Mouse (Mus musculus) heart, postnatal 25 days (tissue): ENCODE data around the gene Gnb2. TPM values are rescaled to one million over a fixed set of nuclear protein-coding genes. Genes with fewer than 3 reads are reported as not detected.

Experiments used
- DNase-seq: peaks from one replicate; pipeline ENCODE4 v3.0.0; 2022; ENCODE audit warnings: low spot score
- intact Hi-C: fragments of 180-260 bp; cut with DNase I; formaldehyde crosslinking; loops from one replicate; pipeline ENCODE4 v1.15.1; 2025
- total RNA-seq, 2 experiments: library from RNA; stranded (reverse); gene quantifications; 2 replicates each; pipeline ENCODE4 v1.2.3; 2021

The Gnb2 gene
- total RNA-seq, 2 experiments from 2014 or later, result 245 to 246 TPM

DNA sequence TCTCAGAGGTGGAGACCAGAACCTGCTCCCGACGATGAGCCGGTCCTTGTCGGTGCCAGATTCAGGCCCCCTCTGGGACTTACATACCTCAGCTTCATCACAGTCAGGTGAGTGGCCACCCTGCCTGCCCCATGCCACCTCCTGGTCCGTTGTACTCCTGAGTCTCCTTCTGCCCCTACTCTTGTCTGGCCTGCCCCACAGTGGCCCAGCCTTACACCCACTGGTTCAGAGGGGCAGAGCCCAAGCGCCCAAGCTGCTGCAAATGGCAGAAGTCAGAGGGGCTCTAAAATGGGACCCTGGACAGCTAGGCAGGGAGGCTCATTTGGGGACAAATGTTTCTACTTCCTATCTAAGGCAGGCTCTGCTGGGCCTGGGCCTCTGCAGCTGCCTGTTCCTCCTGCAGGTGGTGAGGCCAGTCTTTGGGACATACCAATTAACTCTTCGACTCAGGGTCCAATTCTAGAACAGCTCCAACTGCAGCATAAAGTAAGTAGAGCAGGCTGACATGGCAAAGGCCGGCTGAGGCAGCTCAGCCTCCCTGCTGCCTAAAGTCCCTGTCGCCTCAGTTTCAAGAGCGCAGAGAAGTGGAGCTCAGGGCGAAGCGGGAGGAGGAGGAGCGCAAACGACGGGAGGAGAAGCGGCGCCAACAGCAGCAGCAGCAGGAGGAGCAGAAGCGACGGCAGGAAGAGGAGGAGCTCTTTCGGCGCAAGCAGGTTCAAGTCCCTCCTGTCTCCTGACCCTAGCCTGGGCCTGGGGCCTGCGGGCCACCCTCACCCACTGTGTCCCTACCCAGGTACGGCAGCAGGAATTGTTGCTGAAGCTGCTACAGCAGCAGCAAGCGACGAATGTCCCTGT is 9.7 kb downstream of the Gnb2 start:
- DNase-seq, result no peak
- intact Hi-C loops, result no loop called here

DNA sequence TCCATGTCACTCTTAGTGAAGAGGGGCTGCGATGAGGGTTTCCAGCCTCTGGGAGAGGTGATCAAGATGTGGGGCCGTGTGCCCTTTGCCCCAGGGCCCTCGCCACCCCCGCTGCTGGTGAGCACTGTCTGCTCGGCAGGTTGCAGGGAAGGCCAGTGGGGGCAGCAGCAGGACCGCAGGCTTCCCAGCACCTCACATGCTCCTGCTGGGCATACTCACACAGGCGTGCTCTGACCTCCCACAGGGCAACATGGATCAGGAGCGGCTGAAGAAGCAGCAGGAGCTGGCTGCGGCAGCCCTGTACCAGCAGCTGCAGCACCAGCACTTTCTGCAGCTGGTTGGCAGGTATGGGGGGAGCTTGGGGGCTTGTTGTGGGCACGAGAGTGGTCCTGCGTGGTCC is 10.6 kb downstream of the Gnb2 start:
- DNase-seq, result no peak
- intact Hi-C loops, result no loop called here

DNA sequence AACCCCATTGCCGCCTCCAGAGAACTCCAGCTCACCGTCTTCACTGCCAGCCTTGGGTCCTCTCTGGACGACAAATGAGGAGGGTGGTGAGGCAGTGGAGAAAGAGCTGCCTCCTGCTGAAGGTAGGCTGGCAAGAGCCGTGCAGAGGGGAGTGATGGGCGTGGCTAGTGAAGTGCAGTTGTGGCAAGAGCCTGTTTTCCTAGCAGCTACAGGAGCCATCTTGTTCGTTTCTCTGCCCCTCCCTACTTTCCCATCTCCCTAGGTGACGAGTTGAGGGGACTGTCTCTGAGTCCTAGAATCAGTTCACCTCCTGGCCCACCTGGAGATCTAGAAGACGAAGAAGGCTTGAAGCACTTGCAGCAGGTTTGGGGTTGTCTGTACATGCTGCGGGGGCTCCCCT is 11.4 kb downstream of the Gnb2 start:
- intact Hi-C loops, result no loop called here
- DNase-seq, result no peak

DNA sequence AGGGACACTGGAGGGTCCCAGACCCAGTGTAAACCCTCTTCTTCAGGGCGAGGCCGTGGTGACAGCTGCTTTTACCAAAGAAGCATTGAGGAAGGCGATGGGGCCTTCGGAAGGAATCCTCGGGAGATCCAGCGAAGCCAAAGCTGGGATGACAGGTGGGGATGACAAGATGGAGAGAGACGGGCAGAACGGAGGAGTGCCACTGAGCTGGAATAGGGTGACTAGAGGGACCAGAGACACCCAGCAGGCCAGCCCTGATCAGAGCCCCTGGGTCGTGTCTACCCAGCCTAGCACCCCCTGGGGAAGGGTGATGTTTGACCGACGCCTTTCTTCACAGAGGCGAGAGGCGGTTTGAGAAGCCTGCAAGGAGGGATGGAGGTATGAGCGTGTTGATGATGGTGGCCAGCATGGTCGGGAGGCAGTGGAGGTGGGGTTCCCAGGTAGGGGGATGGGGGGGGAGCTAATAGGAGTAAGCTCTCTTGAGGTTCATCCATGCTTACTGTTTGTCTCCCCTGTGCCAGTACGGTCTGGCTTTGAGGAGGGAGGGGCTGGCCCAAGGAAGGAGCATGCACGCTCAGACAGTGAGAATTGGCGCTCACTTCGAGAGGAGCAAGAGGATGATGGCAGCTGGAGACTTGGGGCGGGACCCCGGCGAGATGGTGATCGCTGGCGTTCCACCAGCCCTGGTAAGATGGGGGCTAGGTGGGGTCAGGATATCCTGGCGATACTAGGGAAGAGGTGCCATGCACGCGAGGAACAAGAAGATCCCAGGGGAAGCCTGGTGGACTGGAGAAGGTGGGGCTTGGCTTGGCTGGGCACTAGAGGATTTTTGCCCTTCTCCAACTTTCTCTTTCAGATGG is 13.4 kb downstream of the Gnb2 start:
- intact Hi-C loops, result loop anchor here (5.0 kb wide), 1 partner anchor 237 kb away; no protein-coding TSS in a partner anchor
- DNase-seq, result no peak

DNA sequence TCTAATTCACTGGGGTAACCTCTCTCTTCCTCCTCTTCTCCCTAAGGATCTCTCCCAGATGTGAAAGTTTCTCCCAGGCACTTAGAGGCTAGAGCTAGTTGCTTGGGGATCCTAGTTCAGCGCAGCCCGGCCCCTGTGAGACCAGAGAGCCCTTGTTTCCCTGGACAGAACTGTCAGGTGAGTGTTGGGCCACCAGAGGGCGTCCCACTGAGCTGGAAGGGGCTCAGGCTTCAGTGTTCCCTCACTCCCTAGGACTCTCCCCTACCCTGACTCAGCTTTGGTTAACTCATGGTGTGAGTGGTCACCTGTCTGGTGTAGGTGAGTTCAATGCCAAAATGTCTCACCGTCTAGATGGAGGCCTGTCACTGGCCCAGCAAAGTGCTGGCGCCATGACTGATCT is 14.9 kb downstream of the Gnb2 start, which contains the start of gene Gigyf1:
TSS of gene Gigyf1 (plus strand) at position 113 of the 400 bp plus-strand sequence.
- DNase-seq, result no peak
- intact Hi-C loops, result loop anchor here (5.0 kb wide), 1 partner anchor 239 kb away; no protein-coding TSS in a partner anchor

DNA sequence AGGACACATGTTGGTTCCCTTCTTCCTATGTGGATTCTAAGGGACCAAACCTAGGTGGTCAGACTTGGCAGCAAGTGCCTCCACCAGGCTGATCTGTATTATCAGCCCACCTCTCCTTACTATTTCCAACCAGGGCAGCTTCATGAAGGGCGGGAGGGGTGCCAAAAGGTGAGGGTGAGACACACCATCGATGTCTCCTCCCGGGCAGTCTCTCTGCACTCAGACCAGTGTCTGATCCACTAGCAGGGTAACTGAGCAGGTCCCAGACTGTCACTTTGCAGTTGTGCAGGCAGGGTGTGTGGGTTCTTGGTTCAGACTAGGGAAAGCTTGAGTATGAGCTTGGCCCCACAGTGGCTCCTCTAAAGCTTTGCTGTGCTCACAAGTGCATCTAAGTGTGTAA is 18.5 kb downstream of the Gnb2 start:
- no peak for DNase-seq
- intact Hi-C loops, result loop anchor here (5.0 kb wide), 2 partner anchors 137 to 242 kb away; no protein-coding TSS in a partner anchor

DNA sequence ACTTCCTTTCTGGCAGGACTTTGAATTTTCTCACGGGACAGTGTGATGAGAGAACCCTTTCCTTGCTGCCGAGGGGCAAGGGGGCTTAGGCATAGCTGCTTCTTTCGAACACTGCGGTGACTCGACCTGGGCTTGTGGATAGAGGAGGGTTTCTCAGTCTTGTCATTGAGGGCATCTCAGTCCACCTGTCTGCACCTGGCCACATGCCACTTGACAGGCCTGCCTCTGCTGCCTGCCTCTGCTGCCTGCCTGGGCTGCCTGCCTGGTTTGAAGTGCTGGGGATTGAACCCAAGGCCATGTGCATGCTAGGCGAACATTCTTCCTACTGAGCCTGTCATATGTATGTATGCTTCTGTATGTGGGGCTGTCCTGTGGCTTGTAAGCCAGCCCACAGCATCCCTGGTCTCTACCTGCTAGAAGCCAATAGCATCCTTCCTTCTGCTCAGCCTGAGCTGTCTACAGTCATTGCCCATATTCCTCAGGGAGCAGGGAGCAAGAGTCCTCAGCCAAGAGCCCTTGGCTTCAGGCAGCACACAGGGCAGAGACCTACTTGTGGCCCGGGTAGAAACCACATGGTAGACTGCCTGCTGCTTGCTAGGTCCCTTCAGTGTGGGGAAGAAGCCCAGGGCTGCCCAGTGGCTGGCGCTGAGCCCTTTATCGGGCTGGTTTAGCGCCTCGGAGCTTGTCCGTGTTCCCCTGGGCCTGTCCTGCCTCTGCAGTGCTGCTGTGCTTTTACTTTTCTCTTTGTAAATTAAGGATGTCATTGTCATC is 19.2 kb downstream of the Gnb2 start:
- no peak for DNase-seq
- intact Hi-C loops, result loop anchor here (5.0 kb wide), 1 partner anchor 138 kb away; no protein-coding TSS in a partner anchor

DNA sequence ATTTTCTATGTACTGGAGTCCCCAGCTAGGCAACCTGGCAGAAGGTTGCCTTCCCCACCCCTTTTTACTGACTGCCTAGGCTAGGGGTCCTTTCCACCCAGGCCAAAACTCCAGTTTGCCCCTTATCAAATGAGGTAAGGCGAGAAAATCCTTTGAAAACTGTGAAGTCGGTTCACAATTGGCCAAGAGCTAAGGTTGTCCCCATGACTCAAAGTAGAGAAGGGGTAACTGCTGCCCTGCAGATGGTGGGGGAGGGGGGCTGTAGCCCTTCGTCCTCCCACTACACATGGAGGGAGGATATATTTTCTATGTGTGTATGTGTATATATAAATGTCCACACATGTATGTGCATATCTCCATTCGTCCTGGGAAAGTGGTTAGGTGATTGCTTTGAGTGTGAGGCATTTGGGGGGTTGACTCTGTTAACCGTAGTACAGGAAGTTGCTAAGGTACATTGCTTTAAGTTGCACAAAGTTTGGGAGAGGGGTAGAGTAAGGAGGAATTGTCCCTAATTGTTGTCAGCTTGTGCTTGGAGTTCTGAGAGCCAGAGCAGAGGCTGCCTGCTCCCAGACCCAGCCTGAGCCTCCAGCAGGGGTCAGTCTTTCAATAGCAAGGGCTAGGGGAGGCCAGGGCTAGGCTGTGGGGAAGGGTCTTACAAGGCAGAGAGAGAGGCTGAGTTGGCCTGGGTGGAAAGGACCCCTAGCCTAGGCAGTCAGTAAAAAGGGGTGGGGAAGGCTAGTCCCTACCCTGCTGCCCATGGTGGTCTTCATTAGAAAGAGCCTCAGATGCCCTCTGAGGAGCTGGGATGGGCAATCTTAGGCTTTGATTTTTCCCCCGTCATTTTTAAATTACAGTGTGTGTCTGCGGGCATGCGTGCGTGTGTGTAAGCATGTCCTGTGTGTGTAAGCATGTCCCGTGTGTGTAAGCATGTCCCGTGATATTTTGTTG is 20.2 kb downstream of the Gnb2 start:
- intact Hi-C loops, result loop anchor here (5.0 kb wide), 1 partner anchor 139 kb away; no protein-coding TSS in a partner anchor
- no peak for DNase-seq

DNA sequence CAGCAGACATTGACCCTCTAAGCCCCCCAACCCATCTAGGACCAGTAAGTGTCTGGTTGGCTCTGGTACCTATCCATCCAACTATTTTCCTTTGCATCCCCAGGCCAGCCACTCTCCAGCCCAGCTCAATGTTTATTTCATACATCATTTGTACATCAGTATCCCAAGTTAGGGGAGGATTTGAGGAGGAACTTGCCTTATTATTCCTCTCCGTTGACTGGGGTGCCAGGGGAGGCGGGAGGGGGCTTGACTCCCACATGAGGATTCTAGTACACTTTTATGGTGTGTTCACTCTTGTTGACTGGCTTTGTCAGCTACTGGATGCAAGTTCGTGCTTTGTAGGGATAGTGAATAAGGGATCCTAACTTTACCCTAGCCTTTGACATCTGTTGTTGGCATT is 21.6 kb downstream of the Gnb2 start:
- intact Hi-C loops, result loop anchor here (5.0 kb wide), 1 partner anchor 141 kb away; no protein-coding TSS in a partner anchor
- no peak for DNase-seq

DNA sequence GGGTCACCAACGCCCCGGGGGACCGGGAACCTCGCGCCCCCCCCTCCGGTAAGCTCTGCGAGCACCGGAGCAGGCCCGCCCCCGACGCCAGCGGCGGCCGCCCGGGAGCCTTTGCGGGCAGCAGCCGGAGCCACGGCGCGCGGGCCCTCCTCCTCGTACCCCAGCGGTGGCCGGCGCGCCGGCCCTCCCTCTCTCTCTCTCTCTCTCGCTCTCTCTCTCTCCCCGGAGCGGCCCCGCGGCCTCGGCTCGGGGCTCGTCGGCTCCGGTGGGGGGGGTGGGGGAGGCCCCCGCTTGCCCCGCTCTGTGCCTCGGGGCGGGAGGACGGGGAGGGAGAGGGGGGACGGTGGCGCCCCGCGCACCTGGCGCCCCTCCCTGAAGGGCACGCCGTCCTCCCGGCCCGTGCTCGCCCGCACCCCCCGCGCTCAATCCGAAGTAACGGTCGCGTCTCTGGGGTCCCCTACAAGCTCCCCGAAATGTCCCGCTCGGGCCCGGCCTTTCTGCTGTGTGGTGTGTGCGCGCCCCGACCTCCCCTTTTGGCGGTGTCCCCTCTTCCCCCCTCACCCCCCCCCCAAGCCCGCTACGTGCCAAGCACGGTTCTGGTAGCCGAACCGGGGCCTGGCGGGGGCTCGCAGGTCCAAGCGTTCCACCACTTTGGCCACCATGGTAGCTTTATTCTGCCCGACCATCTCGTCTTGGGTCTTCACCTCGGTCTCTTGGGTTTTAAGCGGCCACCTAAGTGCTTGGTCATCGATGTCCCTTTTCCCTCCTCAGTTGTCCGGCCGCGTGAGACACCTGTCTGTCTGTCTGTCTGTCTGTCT is 22.5 kb downstream of the Gnb2 start:
- intact Hi-C loops, result loop anchor here (1.0 to 5.0 kb wide), 2 partner anchors 20 to 142 kb away; no protein-coding TSS in a partner anchor
- no peak for DNase-seq

DNA sequence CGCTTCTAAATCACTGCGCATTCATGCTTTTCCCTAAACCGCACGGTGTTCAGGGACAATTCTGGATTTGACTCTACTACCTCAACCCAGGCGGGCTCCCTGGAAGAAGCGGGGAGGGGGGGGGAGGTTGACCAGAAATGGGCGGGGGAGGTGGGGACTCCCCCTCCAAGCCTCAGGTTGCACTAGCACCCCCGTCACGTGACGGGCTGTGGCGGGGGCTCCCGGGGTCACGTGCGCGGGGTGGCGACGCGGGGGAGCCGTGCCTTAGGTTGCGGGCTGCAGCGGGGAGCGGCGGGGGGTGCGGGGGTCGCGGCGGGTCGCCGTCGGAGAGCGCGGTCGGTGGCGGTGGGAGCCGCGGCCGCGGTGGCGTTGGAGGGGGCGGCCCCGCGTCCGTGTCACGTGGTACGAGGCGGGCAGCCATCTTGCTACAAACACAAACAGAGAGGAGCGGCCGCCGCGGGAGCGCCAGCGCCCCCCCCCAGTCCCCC is 23.3 kb downstream of the Gnb2 start:
- DNase-seq, result peak; percentile 73
- intact Hi-C loops, result loop anchor here (1.0 to 5.0 kb wide), 2 partner anchors 20 to 142 kb away; no protein-coding TSS in a partner anchor

DNA sequence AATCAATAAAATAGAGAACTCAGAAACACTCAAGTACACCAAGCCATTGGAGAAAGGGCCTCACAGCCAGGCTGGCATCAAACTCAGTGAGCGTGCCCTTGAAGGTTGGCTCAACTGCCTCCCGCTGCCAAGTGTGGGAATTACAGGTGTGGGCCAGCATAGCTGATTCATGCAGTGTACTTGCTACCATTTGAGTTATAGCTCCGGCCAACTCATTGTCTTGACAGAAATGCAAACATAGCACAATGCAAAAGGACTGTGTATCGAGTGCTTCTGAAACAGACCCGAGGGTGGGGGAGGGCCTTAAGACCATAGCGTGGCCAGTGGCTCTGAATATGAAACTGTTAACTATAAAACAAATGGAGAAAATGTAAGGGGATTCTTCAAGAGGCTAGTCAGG is 29.3 kb downstream of the Gnb2 start:
- intact Hi-C loops, result loop anchor here (5.0 to 10.0 kb wide), 2 partner anchors 169 to 212 kb away; partner anchors contain the start of genes Slc12a9 and Ufsp1

DNA sequence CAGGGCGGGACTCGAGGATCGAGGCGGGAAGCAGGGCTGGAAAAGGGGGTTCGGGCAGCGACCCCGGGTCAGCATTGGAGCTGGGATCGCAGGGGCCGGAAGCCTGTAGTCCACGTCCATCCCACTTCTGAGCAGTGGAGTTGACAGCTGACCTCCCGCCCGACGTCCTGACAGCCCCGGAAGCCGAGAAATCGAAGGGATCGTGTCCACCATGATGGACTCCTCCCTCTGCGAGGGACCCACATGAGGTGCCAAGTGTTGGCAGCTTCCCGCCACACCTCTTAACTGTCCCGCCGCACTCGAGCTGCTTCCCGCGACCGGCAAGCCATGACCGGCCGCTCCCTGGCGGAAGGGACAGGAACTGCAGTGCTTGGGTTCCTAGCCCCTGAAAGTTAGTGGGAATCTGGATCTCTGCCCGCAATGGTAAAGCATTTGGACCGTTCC is 30.6 kb downstream of the Gnb2 start:
- intact Hi-C loops, result loop anchor here (2.0 to 10.0 kb wide), 4 partner anchors 28 to 210 kb away; partner anchors contain the start of genes Mospd3, Slc12a9 and Ufsp1

More for the DNA sequence above, 29.3 kb downstream of the Gnb2 start:
- DNase-seq, result no peak

DNA sequence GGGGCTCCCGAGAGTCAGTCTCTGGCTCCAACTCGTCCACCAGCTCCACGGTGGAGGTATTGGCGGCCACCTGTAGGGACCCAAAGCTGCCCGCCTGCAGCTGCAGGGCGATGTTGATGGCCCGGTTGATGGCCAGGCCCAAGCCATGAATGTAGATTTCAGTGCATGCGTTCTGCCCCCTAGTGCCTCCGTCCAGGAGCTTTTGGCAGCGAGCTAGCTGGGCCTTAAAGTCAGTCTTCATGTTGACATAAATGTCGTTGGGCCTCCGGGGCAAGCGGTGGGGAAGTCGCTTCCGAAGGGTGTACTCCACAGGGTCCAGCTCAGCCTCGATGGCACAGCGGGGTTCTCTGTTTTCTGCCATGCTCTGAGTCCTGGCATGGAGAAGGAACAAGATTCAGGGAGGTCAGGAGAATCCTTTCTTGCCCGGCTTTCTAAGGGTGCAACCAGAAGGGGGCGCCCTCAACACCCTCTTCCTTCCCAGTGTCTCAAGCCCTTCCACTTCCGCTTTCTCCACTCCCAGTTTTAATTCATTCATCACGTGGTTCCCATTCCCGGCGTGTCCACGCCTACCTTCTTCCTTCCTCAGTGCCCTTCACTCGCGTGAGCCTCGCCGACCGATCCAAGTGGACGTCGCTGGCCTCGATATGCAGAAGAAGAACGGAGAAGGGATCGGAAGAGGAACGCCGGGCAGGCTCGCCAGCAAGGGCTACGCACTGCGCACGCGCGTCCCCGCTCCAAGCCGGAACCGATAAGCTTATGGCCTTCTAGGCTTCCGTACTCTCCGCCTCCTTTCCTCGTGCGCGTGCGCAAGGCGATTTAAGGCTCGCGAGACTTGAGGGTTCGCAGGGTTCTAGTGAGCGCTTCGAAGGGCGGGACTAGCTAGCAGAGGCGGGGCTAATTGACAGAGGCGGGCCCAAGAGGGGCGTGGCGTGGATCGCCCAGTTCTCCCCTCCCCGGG is 31.3 kb downstream of the Gnb2 start, which contains the start of gene Pop7:
TSS of gene Pop7 (minus strand) at position 810 of the 958 bp plus-strand sequence.
- intact Hi-C loops, result loop anchor here (2.0 to 10.0 kb wide), 5 partner anchors 19 to 210 kb away; partner anchors contain the start of genes Mospd3, Slc12a9 and Ufsp1
- peak; percentile 100 for DNase-seq

More for the DNA sequence above, 30.6 kb downstream of the Gnb2 start:
- no peak for DNase-seq

DNA sequence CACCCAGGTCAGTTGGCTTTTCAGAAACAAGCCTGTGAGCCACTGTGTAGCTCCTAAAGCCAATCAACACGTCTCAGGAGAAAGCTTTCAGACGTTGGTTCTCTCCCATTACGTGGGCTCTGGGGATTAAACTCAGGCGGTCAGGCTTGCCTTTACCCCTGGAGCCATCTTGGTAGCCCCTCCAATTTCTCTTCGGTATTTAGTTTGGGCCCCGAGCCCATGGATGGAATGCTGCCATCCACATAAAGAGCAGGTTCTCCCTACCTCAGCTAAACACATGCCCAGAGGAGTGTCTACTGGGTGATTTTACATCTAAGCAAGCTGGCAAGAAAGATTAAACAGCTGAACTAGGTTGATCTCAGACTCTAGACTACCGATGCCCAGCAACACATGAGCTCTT is 33.1 kb downstream of the Gnb2 start:
- intact Hi-C loops, result loop anchor here (2.0 to 10.0 kb wide), 3 partner anchors 17 to 208 kb away; partner anchors contain the start of genes Slc12a9 and Ufsp1

DNA sequence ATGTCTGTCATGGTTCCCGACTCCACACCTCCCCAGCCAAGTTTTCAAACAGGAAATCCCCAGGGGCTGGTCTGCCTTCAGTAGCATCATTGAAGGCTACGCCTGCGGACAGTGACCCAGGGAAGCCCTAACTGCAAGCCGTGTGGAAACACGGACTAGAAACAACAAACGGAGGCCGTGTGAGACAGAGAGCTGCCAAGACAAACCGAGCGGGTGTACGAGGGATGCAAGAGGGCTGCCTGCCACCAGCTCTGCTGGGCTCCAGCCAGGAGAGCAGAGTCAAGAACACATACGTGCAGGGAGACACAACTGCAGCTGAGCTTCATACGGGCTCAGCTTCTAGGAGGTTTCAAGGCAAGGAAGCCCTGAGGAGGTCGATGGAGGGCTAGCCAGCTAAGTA is 39.5 kb downstream of the Gnb2 start:
- peak; percentile 23 for DNase-seq
- intact Hi-C loops, result no loop called here

More for the DNA sequence above, 33.1 kb downstream of the Gnb2 start:
- no peak for DNase-seq
